Mouse (Mus musculus) embryonic facial prominence, embryonic 12.5 days (tissue): ENCODE measurements around the gene Cited4. TPM values are rescaled to one million over a fixed set of nuclear protein-coding genes. Genes with fewer than 3 reads are reported as not detected.
A peak's percentile ranks its signal among the peaks of the same experiment; 100 is the strongest.

Experiments
- ATAC-seq: fragments of 200-750 bp; cut with Nextera tagmentation; 2 replicates; pipeline ENCODE4 v1.8.0; 2017; ENCODE audit not compliant: insufficient number of reproducible peaks, insufficient read depth, low FRiP score, low TSS enrichment
- H3K27ac ChIP-seq: fragments of 300-500 bp; sonication (generic); 2 replicates; pipeline ENCODE4 v1.5.1; 2016; ENCODE audit warnings: mild to moderate bottlenecking
- H3K27me3 ChIP-seq: fragments of 300-500 bp; sonication (generic); 2 replicates; pipeline ENCODE4 v1.6.1; 2016; ENCODE audit warnings: mild to moderate bottlenecking, moderate library complexity
- H3K36me3 ChIP-seq: fragments of 300-500 bp; sonication (generic); 2 replicates; pipeline ENCODE4 v1.6.1; 2016; ENCODE audit warnings: mild to moderate bottlenecking
- H3K4me1 ChIP-seq: fragments of 300-500 bp; sonication (generic); 2 replicates; pipeline ENCODE4 v1.6.1; 2016
- H3K4me2 ChIP-seq: fragments of 300-500 bp; sonication (generic); replicated peaks from 2 replicates; pipeline ENCODE4 v1.6.1; 2016; ENCODE audit warnings: mild to moderate bottlenecking, moderate library complexity
- H3K4me3 ChIP-seq: fragments of 300-500 bp; sonication (generic); 2 replicates; pipeline ENCODE4 v1.5.1; 2016; ENCODE audit warnings: mild to moderate bottlenecking
- H3K9ac ChIP-seq: fragments of 300-500 bp; sonication (generic); 2 replicates; pipeline ENCODE4 v1.6.1; 2016; ENCODE audit warnings: mild to moderate bottlenecking, moderate library complexity
- H3K9me3 ChIP-seq: fragments of 300-500 bp; sonication (generic); 2 replicates; pipeline ENCODE4 v1.6.1; 2016; ENCODE audit warnings: mild to moderate bottlenecking, moderate library complexity
- WGBS: fragments of 180-500 bp; shearing (Covaris S2); methylation state at CpG from one replicate; pipeline ENCODE4 v1.1.7; 2016; 5-methylcytosine and 5-hydroxymethylcytosine counted together
- polyA plus RNA-seq: library from polyadenylated mRNA; unstranded; fragments of >200 nt; fragmentation: Nextera tagmentation; extraction: Ambion mirVana; gene quantifications from 2 replicates; pipeline ENCODE4 v1.2.1, GENCODE M21; 2016

Cited4 gene
- polyA plus RNA-seq, 1 experiment from 2014 or later = 5.8 TPM

DNA sequence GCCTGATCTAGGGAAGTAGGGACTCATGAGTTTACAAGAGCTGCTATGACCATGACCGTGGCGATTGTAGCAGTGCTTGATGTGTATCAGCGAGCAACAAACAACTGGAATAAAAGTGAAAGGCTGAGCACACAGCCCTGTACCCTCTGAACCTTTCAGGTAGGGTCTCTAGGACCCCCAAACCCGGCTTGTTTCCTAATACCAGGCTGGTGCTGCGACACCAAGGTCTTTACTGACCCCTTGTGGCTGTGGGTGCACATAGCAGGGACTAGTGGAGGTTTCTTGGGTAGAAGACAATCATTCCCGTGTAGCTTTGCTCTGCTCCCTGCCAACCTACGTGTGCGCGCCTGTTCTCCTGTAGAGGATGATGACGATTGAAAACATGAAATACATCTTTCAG is 15.8 kb downstream of the Cited4 start:
- no peak overlapping the region for H3K9ac ChIP-seq
- H3K27ac ChIP-seq = no peak overlapping the region
- WGBS = 31% methylated on average over 10 of the region's 10 CpGs
- no peak overlapping the region for H3K4me2 ChIP-seq
- ATAC-seq = no peak
- no peak overlapping the region for H3K4me3 ChIP-seq
- H3K9me3 ChIP-seq = no peaks in the 10 kb centered on the region
- H3K27me3 ChIP-seq = no peaks in the 10 kb centered on the region
- no peaks in the 10 kb centered on the region for H3K4me1 ChIP-seq
- no peaks in the 10 kb centered on the region for H3K36me3 ChIP-seq

DNA sequence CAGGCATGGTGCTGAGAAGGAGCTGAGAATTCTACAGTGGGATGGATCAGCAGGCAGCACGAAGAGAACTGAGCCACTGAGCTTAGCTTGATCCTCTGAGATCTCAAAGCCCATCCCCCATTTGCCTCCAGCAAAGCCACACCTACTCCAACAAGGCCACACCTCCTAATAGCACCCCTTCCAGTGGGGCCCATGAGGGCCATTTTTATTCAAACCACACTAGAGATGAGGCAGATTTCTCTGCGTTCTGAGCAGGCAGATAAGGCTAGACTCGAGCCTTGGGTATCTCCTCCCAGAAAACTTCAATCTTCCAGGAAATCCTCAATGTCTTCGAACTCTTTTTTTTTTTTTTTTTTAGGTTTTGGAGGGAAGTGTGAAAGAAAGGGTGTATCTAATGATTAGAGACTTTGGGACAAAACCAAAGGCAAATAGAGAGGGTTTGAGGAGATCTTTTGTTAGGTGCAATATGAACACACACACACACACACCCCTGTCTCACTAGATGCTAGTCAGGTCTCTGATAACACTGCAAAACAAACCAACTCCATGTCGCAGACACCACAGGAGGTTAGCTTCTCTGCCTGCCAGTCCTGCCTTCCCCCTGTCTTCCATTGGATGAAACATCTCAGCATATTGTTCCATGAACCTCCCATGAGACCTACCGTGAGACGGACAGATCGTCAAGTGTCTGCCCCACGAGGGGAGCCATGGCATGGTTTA is 17.1 kb downstream of the Cited4 start:
- no peaks in the 10 kb centered on the region for H3K27me3 ChIP-seq
- H3K4me3 ChIP-seq = no peak overlapping the region
- WGBS = 50% methylated on average over 9 of the region's 9 CpGs
- no peak overlapping the region for H3K27ac ChIP-seq
- H3K36me3 ChIP-seq = no peaks in the 10 kb centered on the region
- H3K9me3 ChIP-seq = no peaks in the 10 kb centered on the region
- H3K9ac ChIP-seq = no peak overlapping the region
- no peak for ATAC-seq
- no peak overlapping the region for H3K4me2 ChIP-seq
- H3K4me1 ChIP-seq = no peaks in the 10 kb centered on the region

DNA sequence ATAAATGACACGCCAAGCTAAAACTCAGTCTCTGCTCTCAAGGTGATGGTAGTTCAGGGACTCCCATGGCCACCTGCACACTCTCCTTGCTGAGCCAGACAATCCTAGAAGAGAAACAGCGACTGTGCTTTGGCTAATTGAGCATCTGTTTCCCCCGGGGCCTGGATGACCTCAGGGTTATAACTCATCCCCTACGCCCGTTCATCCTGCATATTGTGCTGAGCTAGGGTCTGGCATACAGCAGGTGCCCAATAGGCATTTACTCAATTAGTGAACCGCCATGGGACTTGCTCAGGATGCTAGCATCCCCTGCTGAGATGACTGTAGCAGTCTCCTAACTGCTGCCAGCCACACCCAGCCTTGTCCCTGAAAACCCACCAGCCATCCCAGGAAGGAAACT is 20.9 kb downstream of the Cited4 start:
- no peak overlapping the region for H3K27ac ChIP-seq
- H3K9ac ChIP-seq = no peak overlapping the region
- 38% methylated on average over 6 of the region's 6 CpGs for WGBS
- H3K9me3 ChIP-seq = no peaks in the 10 kb centered on the region
- no peak overlapping the region for H3K4me2 ChIP-seq
- no peak overlapping the region for H3K4me3 ChIP-seq
- no peaks in the 10 kb centered on the region for H3K27me3 ChIP-seq
- no peaks in the 10 kb centered on the region for H3K4me1 ChIP-seq
- no peak for ATAC-seq
- H3K36me3 ChIP-seq = no peaks in the 10 kb centered on the region

DNA sequence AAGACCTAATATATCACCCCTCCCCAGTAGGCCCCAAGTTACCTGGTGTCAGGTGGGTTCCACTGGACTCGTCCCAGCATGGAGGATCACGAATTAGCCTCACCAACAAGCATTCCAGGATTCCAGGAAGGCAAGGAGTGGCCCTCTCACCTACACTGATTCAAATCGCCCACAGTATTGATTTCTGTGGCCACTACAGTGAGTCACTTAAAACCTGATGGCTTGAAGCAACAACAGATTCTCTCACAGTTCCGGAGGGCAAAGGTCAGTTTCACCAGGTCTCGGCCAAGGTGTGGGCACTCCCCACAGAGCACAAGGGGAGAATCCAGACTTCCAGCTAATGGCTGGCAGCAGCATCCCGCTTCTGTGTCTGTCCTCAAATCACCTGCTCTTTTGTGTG is 22.9 kb downstream of the Cited4 start:
- ATAC-seq = no peak
- H3K4me1 ChIP-seq = no peaks in the 10 kb centered on the region
- H3K4me3 ChIP-seq = no peak overlapping the region
- H3K9ac ChIP-seq = no peak overlapping the region
- H3K36me3 ChIP-seq = no peaks in the 10 kb centered on the region
- no peaks in the 10 kb centered on the region for H3K27me3 ChIP-seq
- 63% methylated on average over 6 of the region's 6 CpGs for WGBS
- no peaks in the 10 kb centered on the region for H3K9me3 ChIP-seq
- no peak overlapping the region for H3K4me2 ChIP-seq
- H3K27ac ChIP-seq = no peak overlapping the region

DNA sequence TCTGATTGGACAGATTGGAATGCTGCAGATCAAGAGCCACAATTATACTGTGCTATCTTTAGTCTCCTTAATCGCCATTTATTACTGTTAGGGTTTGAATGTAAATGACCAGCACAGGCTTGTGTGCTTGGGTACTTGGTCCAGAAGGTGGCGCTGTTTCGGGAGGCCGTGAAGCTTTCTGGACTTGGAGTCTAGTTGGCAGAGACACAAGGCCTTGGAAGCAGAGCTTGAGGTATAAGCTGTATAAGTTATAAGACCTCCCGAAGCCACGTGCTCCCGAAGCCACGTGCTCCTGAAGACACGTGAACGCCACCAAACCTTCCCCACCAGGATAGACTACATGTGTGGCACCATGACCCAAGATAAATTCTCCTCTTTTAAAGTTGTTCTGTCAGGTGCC is 26.3 kb downstream of the Cited4 start:
- Histone ChIP-seq H3K9me3 (no peaks in the 10 kb centered on the region), H3K27ac (no peak overlapping the region), H3K4me2 (no peak overlapping the region), H3K4me3 (no peak overlapping the region), H3K4me1 (no peaks in the 10 kb centered on the region), H3K27me3 (peaks cover 8% of the 10 kb centered on the region), H3K36me3 (no peaks in the 10 kb centered on the region), H3K9ac (no peak overlapping the region)
- no peak for ATAC-seq
- 36% methylated on average over 10 of the region's 10 CpGs for WGBS

DNA sequence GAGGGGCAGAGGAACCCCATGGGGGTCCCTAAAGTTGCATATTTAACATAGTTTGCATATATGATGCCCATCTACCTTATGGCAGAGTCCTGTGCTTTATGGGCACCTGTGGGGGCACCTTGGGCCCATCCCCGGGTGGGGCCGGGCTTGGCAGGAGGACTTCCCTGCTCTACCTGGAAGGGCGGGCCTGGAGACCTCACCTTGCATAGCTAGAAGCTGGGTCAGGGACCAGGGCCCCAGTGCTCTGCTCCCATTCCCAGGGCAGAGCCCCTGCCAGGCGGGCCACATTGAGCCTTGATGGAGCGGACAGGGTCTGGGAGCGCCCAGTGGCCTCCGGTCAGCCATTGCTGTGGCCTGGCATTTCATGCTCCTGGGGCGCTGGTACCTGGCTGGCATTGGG is 31.0 kb downstream of the Cited4 start:
- Histone ChIP-seq H3K36me3 (peaks cover 4% of the 10 kb centered on the region; the same call in 1 of the 2 replicates), H3K27me3 (peaks cover 32% of the 10 kb centered on the region), H3K4me2 (no peak overlapping the region), H3K4me3 (no peak overlapping the region), H3K9ac (no peak overlapping the region), H3K4me1 (peaks cover 4% of the 10 kb centered on the region; the same call in 1 of the 2 replicates), H3K9me3 (no peaks in the 10 kb centered on the region), H3K27ac (no peak overlapping the region)
- ATAC-seq = no peak
- 91% methylated on average over 8 of the region's 8 CpGs for WGBS

DNA sequence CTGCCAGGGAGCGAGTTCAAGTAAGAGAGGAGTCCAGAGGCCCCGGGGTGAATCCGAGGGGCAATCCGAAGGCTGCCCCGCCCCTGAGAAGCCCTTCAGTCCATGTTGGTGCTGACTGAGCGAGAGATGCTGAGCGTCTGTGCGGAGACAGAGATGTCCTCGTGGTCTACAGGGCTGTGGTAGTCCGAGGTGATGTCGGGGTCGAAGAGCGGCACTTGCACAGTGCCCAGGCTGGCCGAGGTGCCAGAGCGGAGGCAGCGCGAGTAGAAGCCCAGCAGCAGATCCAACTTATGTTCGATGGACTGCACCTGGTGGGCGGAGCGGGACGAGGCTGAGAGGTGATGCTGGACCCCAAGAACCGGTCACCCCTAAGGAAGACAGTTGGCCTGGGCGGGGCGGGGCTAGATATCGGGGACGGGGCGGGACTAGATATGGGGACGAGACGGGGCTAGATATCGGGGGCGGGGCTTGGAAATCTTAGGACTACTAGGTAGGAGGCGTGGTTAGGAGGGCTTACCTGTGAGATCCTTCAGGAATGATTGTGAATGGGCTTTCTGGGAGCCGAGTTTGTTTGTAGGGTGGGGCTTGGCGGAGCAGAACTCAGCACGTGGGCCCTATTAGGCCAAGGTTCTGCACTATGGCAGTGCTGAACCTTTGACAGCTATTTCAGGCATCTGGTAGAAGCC is 31.6 kb downstream of the Cited4 start:
- Histone ChIP-seq H3K4me1 (peaks cover 4% of the 10 kb centered on the region; the same call in 1 of the 2 replicates), H3K27me3 (peaks cover 32% of the 10 kb centered on the region), H3K36me3 (peaks cover 4% of the 10 kb centered on the region; the same call in 1 of the 2 replicates), H3K27ac (no peak overlapping the region), H3K9me3 (no peaks in the 10 kb centered on the region), H3K4me2 (peak overlapping the region; percentile 31), H3K4me3 (no peak overlapping the region), H3K9ac (no peak overlapping the region)
- WGBS = 19% methylated on average over 34 of the region's 35 CpGs
- no peak for ATAC-seq

DNA sequence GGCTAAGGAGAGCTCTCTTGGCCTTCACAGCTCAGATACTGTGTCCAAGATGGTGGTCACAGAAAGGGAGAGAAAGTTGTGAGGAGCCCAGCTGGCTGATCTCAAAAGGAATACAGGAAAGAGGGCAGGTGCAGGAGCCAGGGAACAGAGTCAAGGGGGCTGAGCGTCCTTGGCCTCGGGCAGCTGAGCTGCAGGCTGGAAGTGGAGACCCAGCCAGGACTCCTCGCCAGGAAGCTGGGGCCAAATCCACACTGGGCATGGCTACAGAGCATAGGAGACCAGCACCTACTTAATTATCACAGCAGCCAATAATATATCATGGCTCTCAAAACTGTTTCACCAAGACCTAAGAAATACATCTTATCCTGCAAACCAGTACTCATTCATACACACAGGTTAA is 34.8 kb downstream of the Cited4 start:
- Histone ChIP-seq H3K36me3 (peaks cover 4% of the 10 kb centered on the region; the same call in 1 of the 2 replicates), H3K4me2 (no peak overlapping the region), H3K9me3 (no peaks in the 10 kb centered on the region), H3K27me3 (peaks cover 32% of the 10 kb centered on the region), H3K27ac (no peak overlapping the region), H3K4me3 (no peak overlapping the region), H3K9ac (no peak overlapping the region), H3K4me1 (peaks cover 4% of the 10 kb centered on the region; the same call in 1 of the 2 replicates)
- no peak for ATAC-seq
- 81% methylated on average over 3 of the region's 3 CpGs for WGBS

DNA sequence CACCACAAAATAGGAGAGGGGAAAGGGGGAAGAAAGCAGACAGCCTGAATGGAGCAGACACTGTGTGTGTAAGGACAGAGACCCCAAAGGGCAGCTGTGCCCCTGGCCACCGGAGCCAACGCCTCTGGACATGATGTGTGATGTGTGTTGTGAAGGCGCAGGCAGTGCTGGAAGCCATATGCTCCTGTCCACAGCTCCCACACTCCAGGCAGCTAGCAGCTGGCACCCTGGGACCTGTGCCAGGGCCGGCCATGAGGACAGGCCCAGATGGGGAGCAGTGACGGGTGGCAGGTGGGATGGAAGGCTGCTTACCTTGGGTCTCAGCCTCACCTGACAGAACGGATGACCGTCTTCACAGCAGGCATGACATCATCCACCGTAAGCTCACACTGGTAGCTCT is 35.7 kb downstream of the Cited4 start:
- Histone ChIP-seq H3K4me2 (no peak overlapping the region), H3K36me3 (peaks cover 4% of the 10 kb centered on the region; the same call in 1 of the 2 replicates), H3K27ac (no peak overlapping the region), H3K27me3 (peaks cover 31% of the 10 kb centered on the region), H3K9me3 (no peaks in the 10 kb centered on the region), H3K9ac (no peak overlapping the region), H3K4me1 (peaks cover 4% of the 10 kb centered on the region; the same call in 1 of the 2 replicates), H3K4me3 (no peak overlapping the region)
- no peak for ATAC-seq
- WGBS = 89% methylated on average over 8 of the region's 8 CpGs

DNA sequence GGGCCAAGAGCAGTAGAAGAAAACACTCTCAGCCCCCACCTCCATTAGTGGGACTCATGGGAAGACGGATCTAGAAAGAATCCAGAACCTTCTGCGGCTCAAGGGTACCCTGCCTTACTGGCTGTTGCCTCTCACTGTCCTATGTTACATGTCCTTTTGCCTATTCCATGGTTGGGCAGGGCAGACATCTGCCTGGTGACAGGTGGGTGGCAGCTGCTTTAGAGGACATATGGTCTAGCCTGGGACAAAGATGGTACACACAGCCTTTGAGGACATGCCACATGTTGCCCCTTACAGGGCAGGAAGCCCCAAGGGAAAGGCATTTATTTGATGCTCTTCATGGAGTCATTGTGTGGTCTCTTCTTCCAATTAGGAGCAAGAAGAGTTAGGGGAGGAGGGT is 36.1 kb downstream of the Cited4 start:
- H3K9me3 ChIP-seq = no peaks in the 10 kb centered on the region
- no peak overlapping the region for H3K9ac ChIP-seq
- H3K27me3 ChIP-seq = peaks cover 26% of the 10 kb centered on the region
- peaks cover 4% of the 10 kb centered on the region; the same call in 1 of the 2 replicates for H3K4me1 ChIP-seq
- 81% methylated on average over 2 of the region's 2 CpGs for WGBS
- no peak for ATAC-seq
- H3K27ac ChIP-seq = no peak overlapping the region
- peaks cover 4% of the 10 kb centered on the region; the same call in 1 of the 2 replicates for H3K36me3 ChIP-seq
- H3K4me2 ChIP-seq = no peak overlapping the region
- no peak overlapping the region for H3K4me3 ChIP-seq

DNA sequence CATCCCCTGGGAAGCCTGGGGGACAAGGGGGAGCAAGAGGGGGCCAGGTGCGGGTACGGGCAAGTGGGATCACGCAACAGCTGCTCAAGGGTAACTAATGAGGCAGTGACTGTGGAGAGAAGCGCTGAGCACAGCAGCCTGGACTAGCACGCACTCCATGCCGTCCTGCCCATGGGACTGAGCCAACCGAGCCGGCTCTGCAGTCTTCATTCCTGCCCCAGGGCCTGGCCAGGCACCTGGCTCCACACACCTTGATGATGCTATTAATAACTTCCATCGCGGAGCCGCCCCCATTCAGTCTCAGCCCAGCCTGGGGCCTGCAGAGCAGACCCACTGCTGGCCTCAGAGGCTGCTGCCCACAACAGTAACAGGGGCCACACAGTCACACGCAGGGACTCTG is 45.9 kb downstream of the Cited4 start:
- no peaks in the 10 kb centered on the region for H3K9me3 ChIP-seq
- H3K4me3 ChIP-seq = no peak overlapping the region
- H3K27ac ChIP-seq = no peak overlapping the region
- no peaks in the 10 kb centered on the region for H3K36me3 ChIP-seq
- WGBS = 75% methylated on average over 12 of the region's 12 CpGs
- no peak overlapping the region for H3K4me2 ChIP-seq
- no peak overlapping the region; the same call in 1 of the 2 replicates for H3K9ac ChIP-seq
- 0 out of 2 replicates have a peak, but pooled peaks cover 5% of the 10 kb centered on the region for H3K27me3 ChIP-seq
- peaks cover 8% of the 10 kb centered on the region; the same call in 1 of the 2 replicates for H3K4me1 ChIP-seq
- no peak for ATAC-seq

DNA sequence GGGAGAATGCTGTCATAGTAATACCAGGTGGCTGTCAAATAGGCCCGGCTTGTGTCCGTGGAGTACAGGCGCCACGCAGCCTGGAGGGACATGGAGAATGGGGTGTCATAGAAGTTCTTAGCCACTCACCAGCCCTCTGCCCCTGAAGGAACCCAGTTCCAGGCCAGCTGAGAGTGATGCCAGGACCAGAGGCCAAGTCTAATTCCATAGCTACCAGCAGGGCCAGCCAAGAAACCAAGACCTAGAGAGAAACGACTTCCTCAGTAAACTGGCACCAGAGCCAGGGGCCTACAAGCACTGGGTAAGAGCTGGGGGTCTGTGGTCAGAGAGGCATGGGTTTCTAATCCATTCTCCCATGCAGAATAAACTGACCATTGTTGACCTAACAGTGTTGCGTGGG is 46.6 kb downstream of the Cited4 start:
- Histone ChIP-seq H3K4me2 (no peak overlapping the region), H3K4me1 (peaks cover 8% of the 10 kb centered on the region; the same call in 1 of the 2 replicates), H3K9me3 (no peaks in the 10 kb centered on the region), H3K9ac (no peak overlapping the region), H3K4me3 (no peak overlapping the region), H3K27ac (no peak overlapping the region), H3K36me3 (no peaks in the 10 kb centered on the region), H3K27me3 (0 out of 2 replicates have a peak, but pooled peaks cover 7% of the 10 kb centered on the region)
- ATAC-seq = no peak
- WGBS = 91% methylated on average over 6 of the region's 6 CpGs
